Mouse (Mus musculus) 3T3-L1 (cell line): ENCODE measurements around the gene Prkd3.
A peak's percentile ranks its signal among the peaks of the same experiment; 100 is the strongest.

Source experiments
- DNase-seq: peaks from one replicate; pipeline ENCODE4 v3.0.0-alpha.2; 2015; ENCODE audit warnings: low read depth, low spot score

Gene Prkd3

DNA sequence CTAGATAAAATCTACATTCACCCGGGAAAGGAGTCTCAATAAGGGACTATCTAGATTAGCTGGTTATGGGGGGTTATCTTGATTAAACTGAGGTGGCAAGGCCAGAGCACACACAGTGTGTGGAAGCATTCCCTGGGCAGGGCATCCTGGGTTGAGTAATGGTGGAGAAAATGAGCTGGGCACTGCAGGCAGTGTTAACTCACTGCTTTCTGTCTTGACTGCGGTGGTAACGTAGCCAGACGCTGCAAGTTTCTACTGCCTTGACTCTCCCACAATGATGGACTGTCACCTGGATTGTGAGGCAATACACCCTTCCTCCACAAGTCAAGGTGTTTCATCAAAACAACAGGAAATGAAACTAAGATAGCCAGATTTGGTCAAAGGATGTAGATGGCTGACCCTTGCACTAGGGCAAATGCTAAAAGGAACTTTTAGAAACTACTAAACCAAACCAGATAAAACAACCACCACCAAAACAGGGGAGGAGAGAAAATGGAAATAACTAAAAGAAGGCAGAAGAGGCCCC lies 20.8 kb downstream of the Prkd3 start:
- DNase-seq, result no peak

DNA sequence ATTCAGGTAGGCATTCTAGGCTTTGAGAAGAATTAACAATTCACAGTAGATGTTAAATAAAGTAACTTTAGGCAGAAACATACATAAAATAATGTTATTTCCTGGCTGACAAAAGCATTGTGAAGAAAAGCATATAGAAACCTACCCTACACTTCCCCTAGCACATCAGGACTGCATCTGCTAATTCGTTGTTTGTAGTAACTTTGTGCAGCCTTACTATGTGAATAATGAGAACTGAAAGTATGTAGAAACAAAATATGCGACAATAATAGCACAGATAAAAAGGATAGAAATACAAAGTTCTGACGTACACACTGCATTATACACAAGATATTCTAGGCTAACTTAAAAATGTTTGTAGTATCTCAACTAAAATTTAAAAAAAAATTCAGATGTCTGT lies 21.4 kb downstream of the Prkd3 start:
- DNase-seq, result no peak

DNA sequence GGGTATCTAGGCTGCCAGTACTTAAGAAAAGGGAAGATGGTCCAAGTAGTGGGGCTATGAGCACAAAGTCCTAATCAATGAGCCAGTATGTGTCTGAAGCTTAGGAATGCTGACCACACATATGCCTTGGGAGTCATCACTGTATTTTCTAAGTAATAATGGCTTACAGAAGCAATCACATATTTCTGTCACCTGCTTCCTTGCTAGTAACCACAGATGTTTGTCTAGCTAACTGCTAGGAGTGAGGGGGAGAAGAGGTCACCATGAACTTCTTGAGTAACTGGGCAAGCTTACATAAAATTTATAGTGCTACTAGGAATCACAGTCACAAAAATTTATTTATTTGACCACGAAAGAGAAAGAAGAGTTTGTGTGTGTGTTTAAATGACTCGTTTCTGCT lies 22.5 kb downstream of the Prkd3 start:
- DNase-seq, result peak; percentile 77

DNA sequence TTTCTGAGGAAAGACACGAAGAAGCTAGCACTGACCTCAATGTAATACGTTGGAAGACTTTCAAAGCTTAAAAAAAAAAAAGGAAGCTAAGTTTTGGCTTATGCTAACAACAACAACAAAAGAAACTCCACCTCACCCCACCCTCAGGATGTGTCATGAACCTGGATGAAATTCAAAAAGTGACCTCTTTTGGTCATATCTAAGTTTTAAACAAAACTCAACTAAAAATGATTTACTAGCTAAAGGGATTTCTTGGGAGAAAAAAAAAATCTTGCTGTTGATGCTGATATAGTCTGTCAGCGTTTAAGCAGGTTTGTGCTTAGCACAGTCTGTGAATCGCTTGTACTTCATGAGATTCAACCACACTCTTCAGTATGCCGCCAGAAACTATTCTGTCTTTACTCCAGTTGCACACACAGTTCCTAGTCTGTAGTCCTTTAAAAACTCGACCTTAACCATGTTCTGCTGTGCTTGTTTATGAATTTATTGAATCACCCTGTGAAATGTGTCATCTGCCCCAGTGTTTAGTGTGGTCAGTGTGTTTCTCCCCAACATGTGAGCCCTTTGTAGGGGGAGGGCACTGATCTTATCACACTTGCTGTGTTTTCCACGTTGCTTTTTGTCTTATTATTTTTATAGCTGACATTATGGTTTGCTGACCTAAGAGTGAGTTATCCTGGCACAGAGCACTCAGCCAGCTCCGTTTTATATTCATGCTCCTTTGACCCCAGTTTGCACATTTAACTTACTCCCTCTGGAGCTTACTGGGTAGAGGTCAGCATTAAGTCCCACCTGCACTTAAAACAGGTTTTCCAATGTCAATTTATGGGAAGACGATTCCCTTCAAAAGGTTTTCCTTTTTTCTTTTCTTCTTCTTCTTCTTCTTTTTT lies 25.4 kb downstream of the Prkd3 start:
- peak; percentile 78 for DNase-seq

DNA sequence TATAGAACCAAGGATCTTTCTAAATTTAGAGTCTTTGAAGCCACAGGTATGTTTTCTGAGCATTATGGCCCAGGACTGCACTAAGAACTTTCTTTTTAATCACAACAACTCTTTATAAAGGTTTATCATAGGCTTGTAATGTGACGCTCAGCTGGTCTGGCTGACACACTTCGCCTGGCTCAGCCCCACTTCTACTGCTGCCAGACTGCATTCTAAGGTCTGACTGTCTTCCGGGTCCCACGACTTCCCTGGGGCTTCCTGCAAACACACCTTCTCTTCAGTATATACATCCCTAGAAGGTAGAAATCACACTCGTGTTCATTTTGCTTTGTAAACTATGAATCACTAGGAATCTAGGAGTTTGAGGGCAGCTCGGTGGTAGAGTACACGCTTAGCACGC lies 26.2 kb downstream of the Prkd3 start:
- DNase-seq, result no peak

DNA sequence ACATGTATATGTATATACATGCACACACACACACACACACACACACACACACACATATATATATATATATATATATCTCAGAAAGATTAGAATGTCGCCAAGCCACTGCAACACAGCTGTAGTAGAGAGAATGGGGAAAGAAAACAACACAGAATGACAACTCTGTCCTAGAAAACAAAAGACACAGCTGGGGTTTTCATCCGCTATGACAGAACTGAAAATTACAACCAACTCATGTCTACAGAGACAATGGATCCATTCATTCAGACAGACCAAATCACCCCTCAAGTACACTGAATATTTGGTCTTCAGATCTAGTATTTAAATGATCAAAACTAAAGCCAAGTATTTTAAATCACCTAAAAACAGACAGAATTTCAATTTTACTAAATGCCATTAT lies 26.9 kb downstream of the Prkd3 start:
- DNase-seq, result no peak

DNA sequence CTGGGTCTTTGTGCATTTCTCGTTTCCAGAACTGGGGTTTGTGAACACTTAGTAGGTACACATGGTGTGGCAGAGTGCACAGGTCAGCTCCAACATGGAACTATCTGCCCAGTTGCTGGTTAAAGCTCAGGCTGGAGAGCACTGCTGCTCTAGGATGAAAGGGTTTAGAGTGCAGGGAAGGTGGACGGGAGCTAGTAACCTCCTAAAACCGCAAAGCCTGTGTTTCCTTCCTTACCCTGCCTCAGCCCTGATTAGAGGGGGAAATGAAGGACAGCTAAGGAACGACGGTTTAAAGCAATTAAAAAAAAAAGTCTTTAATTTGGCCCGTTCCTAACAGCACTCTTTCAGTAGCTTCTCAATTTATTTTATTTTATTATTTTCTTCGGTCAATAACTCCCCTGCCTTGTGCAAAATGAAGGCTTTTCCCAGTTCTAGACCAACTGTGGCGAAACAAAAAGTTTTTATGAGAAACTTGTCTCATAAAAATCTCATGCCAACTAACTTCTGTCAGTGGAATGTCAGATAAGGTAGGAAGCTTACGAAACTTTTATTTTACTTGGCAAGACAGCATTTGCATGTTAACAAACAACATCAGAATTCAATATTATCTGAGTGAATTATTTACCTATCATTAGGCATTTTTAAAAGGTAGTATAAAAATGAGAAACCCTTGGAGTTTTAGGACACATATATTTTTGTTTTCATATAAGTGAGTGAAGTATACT lies 28.2 kb downstream of the Prkd3 start:
- peak; percentile 7 for DNase-seq

DNA sequence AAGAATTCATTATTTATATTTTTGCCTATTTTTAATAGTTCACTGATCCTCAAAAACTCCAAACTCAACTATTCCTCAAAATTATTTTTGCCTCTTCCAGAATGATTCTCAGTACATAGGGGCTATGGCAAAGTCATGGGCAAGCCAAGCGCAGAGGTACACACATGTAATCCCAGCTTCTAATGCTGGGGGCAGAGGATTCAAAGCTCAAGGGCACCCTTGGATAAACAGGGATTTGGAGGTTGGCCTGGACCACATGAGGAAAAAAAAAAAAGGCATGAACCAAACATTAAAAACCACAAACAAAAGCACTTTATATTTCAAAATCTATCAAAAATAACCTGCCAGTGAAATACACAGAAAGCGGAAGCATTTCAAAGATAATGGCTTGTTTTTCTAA lies 29.1 kb downstream of the Prkd3 start:
- DNase-seq, result no peak

DNA sequence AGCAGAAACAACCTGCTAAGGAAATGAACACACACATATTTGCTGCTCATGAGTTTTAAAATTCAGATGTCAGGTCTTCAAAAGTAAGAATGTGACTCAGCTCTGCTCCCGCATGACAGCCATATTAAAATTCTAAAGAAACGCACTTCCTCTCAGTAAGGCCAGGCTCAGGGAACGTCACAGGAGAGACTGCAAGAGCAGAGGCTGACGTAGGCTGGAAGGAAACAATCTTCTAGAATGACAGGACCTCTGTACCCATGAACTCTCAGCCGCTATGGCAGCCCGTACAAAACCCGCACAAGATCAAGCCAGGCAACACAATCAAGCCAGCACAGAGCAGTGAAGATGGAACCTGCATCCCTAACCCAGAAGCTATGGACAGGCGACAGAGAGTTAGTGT lies 31.6 kb downstream of the Prkd3 start:
- no peak for DNase-seq

DNA sequence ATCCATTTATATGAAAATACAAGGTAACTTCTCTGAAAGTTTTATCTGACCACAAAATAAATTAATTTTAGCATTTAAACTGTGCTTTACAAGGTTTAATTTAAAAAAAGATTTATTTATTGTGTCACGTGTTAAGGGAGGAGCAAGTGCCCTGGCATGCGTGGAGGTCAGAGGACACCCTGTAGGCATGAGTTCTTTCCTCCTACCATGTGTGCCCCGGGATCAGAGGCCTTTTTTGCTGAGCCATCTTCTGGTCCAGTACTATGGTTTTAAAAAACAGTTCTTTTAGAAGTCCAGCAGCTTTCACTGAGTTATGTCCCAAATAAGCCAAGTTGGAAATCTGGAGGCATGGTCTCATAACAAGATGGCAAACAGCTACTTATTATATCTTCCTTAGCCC lies 36.9 kb downstream of the Prkd3 start:
- no peak for DNase-seq

DNA sequence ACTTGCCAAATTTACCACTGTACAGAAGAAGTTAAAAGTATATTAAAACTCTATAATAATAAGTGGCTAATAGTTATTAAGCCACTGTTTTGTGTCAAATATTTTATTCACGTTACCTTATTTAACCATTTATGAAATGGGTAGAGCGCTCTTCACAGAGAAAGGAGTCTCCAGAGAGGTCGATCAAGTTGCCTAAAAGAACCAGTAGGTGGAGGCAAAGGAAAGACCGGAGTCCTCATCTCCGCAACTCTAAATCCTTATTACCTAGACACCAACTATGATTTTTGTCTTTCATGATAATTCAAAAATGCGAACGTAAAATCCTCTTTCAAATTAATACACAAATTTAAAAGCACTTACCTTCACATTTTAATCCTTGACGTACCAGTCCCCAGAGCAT lies 37.5 kb downstream of the Prkd3 start:
- peak; percentile 33 for DNase-seq

DNA sequence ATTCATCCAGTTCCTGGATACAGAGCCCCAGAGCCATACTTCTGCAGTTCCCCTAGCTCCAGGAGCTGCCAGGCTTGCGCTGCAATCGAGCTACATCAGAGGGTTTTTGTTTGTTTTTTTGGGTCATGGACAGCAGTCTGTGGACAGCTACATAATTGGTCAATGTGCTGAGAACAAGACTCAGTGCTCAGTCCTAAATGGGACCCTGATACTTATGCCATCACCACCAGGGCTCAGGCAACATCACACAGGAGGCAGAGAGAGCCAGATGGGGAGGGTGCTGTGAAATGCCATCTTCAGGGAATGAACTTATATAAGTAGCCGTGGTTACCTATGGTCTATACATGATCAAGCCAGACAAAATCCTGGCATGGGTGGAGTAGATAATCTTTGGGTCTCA lies 52.1 kb downstream of the Prkd3 start:
- DNase-seq, result no peak

DNA sequence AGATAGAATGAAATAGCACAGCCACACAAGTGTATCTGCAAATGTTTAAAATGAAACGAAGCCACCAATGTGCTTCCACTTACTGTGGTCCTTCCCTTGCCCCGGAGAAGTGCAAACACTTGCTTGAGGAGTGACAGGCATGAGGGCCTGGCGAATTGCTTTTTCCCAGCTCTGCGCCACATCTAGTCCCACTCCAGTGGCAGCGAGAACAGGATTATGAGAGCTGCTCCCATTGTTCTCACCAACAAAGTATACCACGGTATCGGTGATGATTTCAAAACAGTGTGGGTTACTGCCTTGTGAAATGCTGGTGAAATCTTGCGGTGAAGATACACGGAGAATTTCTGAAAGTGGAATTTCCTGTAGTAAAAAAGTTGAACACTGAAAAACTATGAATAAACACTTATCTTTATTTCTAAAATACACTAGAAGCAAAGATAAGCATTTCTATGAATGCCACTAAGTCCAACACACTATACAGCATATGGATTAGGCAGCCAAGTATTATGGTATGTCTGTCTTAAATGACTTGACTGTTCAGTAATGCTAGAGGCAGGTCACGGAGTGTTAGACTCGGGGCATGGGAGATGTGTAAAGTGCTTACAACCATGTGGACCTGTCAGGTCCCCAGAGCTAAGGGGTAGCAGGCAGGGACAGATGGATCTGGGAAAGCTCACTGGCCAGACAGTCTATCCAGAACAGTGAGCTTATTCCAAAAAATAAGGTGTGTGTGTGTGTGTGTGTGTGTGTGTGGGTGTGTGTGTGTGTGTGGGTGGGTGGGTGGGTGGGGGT lies 54.3 kb downstream of the Prkd3 start:
- DNase-seq, result no peak

DNA sequence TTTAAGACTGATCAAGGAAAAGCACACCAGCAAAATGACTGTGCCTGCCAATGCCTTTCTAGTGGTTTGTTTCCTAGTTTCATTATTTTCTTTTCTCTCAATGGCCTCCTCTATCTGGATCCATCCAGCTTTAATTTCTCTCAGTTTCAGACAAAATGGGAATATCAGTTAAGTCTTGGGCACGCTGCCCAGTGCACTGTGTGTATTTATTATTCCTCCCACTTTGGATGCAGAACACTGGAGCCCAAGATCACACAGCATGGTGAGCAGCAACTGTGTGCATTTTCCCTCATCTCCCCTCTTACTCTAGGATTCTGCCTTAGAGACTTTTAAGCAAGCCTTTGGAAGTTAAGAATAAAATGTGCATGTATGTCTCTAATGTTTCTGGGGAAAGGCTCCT lies 56.2 kb downstream of the Prkd3 start:
- no peak for DNase-seq

DNA sequence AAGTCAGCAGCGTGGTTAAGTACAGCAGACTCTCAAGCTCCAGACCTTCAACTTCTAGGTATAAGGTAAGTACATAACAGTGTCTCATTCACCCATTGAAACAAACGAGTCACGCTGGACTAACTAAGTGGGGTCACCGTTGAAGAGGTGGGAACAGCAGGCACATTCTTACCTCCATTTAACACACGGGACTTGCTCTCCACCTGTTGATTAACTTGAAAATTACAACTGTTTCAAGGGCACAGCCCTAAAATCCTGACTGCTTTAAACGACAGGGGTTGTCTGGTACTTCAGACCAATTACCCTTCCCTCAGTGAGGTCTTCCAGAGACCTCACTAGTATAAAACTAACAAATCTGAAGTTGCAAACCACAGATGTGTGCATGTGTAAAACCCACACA lies 61.1 kb downstream of the Prkd3 start:
- no peak for DNase-seq

DNA sequence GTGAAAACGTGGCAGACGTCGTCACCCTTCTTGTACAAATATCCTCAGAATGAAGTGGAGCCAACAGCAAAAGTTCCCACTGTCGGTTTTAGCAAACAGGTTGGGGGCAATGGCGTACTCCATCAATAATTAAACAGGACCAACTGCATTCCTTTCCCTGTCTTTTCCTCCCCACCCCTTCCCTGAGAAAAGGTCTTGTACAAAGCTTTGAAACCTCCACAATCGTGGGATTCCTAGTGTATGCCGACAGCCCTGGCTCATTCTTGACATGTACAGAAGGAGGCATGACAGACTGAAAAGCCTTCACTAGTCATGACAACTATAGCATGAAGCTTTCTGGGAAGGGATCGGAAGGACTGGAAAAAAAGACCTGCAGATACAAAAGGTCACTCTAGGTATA lies 67.4 kb downstream of the Prkd3 start:
- DNase-seq, result no peak

DNA sequence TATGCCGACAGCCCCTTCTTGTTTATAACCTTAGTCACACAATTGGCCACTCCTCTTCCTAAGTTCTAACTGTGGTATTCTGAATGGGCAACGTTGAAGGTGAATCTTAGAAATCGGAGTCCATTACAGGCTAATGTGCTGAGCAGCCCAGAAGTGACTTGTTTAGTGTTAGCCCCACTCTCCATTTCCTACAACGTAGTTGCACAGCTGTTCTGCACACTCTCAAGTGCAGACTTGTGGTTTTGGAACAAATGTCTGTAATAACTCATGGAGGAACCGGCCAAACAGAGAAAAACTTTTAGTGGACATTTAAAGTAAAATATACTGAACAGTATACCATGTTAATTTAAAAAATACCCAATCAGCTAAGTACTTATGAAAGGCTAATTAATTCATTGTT lies 68.5 kb downstream of the Prkd3 start:
- DNase-seq, result no peak

DNA sequence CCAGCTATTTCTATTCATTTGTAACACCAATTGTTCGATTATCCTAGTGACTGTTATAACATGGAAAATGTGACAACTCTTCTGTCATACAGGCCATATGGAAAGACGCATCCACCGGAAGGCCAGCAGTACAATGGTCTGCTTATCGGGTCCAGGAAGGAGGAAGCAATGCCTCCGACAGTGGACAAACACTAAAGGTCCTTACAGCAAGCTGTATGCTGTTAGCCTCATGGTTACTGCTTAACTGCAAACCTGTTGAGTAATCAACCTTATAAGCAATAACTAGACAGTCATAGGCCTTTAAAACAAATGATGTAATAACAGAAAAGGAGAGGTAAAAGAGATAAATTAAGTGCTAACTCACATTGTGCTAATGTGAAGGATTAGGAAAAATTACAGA lies 69.4 kb downstream of the Prkd3 start:
- DNase-seq, result no peak

DNA sequence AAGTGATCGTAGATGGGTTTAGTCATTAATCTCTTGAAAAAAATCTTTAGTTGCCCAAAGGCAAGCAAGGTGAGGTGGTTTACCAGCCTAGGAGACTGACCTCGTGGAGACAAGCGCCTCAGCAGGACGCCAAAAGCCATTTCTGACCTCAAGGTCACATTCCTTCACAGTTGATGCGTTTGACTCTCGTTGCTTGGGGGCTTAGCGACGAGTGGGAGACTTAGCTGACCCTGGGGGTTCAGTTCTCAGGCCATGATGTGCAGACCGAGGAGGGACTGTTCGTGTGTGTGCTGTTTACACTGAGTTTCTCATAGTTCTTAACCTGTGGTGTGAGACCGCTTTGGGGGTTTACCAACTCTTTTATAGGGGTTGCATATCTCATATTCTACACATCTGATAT lies 78.0 kb downstream of the Prkd3 start:
- no peak for DNase-seq

DNA sequence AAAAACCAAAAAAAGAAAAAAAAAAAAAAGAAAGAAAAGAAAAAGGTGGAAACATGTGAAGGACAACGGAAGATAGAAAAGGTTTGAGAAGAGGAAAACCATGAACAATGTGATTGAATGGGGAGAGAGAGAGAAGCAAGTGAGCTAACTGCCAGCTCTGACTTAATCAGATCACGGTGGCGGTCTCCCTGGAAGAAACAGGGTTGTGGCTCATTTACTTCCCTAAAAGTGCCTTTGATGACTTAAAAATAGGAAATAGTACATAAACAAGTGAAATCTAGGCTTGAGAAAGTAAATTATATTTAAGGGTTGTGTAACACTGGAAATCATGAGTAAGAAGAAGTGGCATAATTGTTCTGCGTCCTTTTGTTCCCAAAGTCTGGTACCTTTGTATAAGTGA lies 81.7 kb downstream of the Prkd3 start:
- no peak for DNase-seq

DNA sequence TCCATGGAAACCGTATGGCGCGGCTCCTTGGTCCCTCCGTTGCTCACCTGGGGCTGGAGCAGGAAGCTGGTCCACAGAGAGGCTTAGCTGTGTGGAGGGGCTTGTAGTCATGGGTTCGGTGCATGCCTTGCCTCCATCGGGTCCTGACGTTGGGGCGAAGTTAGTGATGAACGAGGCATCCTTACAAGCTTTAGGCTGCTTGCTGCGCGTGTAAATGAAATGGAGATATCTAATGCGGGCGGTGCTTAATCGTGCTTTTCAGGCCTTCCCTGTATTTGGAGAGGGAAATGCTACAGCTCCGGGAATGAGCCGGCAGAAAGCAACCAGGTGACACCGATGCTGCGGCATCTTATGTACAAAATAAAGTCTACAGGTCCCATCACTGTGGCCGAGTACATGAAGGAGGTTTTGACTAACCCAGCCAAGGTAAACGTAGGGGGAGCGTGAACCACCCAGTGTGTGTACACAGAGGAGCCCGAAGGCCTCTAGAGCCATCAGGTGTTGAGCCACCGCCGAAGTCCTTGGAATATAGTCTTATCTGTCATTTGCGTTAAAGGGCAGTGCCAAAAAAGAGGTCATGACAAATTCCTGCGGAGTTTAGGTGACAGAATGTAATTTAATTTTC lies 83.3 kb downstream of the Prkd3 start:
- DNase-seq, result no peak
